Mouse (Mus musculus) megakaryocyte progenitor cell, adult 5-6 weeks (primary cell): Measurements from ENCODE around the gene D430041D05Rik. TPM values are rescaled to one million over a fixed set of nuclear protein-coding genes. Genes with fewer than 3 reads are reported as not detected.

ENCODE experiments used
- ATAC-seq: replicated peaks from 2 replicates; pipeline ENCODE4 v1.8.0; 2016; ENCODE audit warnings: mild to moderate bottlenecking, moderate TSS enrichment, inconsistent platforms; ENCODE audit not compliant: poor library complexity
- total RNA-seq, 2 experiments: library from RNA; stranded (forward) in 1 of 2; stranded (reverse) in 1 of 2; fragments of 157-497, 149-512 nt in 1 of 2; fragments of 200-1000 nt in 1 of 2; gene quantifications; 2 replicates each; pipeline versions ENCODE4 v1.2.3 to v1.2.4; 2015 to 2017

The D430041D05Rik gene
- total RNA-seq, 2 experiments from 2014 or later: not detected

DNA sequence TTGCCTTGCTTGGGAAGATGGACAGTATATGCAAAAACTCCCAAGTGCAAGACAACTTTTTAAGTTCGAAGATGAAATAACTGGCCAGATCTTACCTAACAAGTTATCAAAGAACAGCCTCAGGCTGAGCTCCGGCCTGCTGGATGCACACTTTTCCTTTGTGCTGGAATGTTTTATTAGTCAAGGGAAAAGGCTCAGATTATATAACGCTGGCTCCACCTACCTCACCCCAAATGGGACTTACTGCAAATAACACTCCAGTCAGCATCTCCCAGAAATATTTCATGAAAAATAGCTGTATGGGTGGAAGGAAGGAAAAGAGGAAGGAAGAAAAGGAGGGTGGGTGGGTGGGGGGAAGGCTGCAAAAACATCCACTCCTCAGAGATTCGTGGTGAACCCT lies 54.3 kb downstream of the D430041D05Rik start:
- ATAC-seq: no peak

- ATAC-seq: no peak
Measured at GRCm38 (mm10) chr2:104354117-104354516, 56.7 kb downstream of the D430041D05Rik start.

DNA sequence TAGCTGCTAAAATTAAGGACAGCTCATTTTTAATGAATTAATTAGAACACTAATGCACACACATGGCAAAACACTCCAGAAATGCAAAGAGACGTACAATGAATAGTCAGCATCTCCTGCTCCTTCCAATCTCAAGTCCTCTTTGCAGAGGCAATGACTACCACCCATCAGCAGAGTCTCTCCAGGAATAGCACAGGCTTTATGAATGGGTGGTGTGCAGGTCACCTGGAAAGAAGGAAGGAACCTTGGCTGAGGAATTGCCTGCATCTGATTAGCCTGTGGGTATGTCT lies 58.7 kb downstream of the D430041D05Rik start:
- ATAC-seq: no peak

GRCm38 (mm10) chr2:104351415-104352203 lies 59.2 kb downstream of the D430041D05Rik start:
- no peak for ATAC-seq

- ATAC-seq: no peak
Measured at GRCm38 (mm10) chr2:104337619-104338018, 73.2 kb downstream of the D430041D05Rik start.

DNA sequence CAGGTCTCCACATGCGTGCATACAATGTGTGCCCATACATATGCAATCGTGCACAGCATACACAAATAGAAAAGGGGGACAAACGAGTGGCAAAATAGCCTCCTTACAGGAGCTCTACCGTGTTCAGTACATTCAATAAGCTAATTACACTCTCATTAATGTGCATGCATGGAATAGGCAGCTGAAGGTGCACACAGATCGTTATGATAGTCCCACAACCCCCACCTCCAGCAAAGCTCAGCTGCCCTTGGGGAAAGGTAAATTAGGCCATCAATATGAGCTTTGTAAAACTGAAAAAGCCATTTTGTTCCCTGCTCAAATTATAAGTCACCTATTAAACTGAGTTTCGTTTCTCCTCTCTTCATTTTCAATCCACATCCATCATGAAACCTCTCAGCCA lies 75.0 kb downstream of the D430041D05Rik start:
- no peak for ATAC-seq

- no peak for ATAC-seq
Measured at GRCm38 (mm10) chr2:104333952-104334351, 76.9 kb downstream of the D430041D05Rik start.

- no peak for ATAC-seq
Measured at GRCm38 (mm10) chr2:104332707-104333106, 78.1 kb downstream of the D430041D05Rik start.

- no peak for ATAC-seq
Measured at GRCm38 (mm10) chr2:104331261-104331660, 79.6 kb downstream of the D430041D05Rik start.

GRCm38 (mm10) chr2:104327116-104327794 lies 83.6 kb downstream of the D430041D05Rik start:
- ATAC-seq: no peak

DNA sequence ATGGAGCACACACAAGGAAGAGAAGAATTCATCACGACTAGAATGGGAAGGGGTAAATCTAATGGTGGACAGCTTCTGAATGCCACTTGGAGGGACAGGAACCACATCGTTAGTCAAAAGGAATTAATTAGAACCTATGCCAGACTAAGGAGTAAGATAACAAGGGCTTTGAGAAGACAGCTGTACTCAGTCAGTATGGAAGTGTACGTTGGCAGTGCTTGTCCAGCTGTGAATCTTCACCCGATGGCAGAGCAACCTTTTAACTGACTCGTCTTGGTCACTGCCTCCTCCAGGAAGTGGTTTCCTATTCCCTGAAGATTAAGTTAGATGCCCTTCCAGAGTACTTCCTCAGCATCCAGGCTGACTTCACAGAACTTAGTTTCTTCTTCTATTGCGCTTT lies 87.0 kb downstream of the D430041D05Rik start:
- ATAC-seq: no peak

- ATAC-seq: no peak
Measured at GRCm38 (mm10) chr2:104323351-104323750, 87.5 kb downstream of the D430041D05Rik start.

DNA sequence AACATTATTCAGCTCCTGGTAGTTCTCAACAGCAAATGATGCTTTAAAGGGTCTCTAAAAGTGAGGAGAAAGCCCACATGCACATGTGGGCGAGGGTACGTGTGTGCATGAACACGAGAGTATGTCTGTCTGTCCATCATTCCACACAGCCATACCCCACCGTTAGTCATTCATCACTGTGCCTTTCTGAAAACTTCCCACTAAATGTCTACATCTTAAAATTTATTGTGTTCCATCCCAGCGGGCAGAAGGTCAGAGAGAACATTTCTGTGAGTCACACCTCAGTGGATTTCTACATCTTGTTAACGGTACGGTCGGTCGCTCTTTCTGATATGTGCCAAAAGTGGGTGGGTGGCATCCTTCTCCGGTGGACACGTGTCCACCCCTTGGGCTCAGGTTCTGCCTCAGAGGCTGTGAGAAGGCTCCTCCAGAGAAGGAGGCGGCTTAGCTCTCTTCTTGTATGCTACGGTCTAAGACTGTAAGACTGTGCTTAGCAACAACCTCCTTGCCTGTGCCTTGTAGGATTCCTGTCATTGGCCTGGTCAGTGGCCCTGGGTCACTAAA lies 90.7 kb downstream of the D430041D05Rik start:
- no peak for ATAC-seq

DNA sequence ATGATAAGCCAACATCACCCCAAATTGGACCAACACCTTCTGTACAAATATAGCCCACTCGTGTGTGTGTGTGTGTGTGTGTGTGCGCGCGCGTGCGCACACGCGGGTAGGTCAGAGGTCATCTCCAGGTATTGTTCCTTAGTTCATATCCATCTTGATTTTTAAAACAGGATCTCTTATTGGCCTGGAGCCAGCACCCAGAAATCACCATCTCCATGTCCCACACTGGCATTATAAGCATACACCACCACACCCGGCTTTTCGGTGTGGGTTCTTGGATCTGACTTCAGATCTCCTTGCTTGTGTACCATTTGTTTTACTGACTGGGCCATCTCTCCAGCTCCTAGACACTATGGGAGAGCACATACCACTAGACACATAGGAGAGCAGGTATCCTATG lies 91.4 kb downstream of the D430041D05Rik start:
- ATAC-seq: no peak

DNA sequence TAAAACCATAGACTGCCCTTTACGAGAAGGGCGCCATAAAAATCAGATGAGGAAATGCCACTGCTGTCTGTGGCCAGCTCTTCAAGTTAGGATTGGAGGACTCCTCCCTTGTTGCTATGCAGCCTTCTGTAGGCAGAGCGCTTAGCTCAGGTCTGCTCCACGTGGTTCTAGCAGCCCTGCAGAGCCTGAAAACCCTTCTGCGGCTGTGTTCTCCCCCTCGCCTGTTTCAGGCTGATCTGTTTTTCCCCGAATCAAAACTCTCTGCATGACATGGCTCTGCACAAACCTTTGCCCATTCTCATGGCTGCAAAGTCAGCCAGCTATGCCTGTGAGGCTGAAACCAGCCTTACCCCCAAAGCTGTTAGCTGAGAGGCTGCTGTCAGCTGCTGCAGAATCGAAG lies 91.9 kb downstream of the D430041D05Rik start:
- ATAC-seq: no peak

DNA sequence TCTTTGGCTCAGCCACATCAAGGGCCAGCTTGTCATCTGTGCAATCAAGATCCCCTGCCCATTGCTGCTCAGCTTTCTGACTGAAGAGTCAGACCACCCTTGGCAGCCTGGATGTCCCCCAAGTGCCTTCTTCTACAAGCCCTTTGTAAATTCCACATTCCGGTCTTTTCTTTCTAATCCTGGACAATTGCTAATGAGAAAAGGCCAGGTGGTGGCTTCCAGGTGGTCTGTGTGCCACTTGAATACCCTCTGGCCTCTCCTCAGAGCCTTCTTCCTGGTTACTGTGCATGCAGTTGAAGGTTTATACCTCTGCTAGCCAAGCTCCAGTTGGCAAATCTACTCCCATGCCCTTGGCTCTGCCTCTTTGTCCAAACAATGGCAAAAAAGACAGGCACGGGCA lies 92.6 kb downstream of the D430041D05Rik start:
- no peak for ATAC-seq

- ATAC-seq: no peak
Measured at GRCm38 (mm10) chr2:104317631-104318030, 93.2 kb downstream of the D430041D05Rik start.

DNA sequence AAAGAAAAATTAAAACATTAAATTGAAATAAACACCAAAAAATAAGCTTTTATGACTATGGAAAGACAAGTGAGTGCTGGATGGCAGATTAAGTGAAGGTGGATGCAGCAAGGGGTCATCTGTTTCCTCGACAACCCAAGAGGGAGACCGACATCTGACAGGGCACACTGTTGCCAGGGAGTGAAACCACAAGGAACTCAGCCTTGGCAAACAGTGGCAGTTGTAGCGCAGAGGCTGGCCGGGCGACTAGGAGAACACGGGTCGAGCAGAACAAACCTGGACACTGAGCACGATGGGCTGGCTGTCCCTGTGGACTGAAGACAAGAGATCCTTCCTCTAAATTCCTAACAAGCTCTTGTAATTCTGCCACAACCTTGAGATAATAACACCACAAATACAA lies 94.3 kb downstream of the D430041D05Rik start:
- no peak for ATAC-seq

DNA sequence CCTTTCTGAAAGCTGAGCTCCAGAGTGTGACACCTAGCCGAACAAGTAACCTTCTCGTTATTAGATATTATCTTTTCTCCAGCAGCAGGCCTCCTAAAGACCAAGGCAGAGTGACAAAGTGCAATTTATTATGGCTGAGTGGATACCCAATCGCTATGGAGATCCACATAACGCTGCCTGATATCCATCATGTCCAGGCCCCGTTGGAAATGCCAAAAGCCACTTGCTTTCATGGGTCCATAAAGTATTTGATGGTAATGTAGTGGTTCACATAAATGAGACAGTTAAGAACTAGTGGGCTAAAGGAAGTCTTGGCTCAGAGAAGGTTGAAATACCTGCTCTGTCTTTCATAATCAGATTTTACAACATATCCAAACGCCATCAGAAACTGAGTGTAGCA lies 97.6 kb downstream of the D430041D05Rik start:
- no peak for ATAC-seq

DNA sequence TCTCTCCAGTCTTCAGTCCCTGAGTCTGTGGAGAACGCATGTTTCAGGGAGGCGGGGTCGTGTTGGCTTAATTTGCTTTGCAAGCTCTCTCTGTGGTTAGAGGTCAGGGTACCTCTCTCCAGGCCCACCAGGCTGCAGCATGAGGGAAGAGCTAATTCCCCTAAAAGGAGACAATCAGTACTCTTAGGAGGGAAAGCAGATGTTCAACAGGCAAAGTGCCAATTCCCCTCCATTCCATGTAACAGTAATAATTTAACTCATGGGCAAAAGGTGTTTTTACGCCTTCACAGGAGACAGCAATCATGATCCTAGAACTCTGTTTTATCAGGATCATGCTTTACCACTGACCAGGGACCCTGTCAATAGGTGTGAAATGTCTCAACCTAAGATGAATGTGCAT lies 103.7 kb downstream of the D430041D05Rik start:
- ATAC-seq: no peak

- ATAC-seq: no peak
Measured at GRCm38 (mm10) chr2:104305722-104306121, 105.1 kb downstream of the D430041D05Rik start.

DNA sequence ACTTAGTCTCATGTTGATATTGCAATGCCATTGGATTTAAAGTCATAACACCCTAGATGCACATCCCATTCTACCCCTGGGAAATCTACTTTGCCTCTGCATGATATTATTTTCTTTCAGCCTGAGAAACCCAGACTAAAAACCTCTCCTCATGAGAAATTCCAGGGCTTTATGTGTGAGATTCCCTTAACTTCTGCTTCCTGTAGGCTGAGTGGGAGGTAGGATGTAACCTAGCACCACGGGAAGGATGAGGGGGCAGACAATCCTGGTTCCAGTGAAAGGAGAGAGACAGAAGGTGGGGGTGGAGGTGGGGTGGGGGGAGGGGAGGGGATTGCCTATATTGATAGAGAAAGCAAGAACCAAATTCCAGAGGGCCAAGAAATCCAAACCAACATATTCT lies 110.9 kb downstream of the D430041D05Rik start:
- no peak for ATAC-seq
